Mouse (Mus musculus) lung, postnatal 10 days (tissue): ENCODE results near the gene Metap1d.

ENCODE experiments used
- DNase-seq: peaks from one replicate; pipeline ENCODE4 v3.0.0; 2021

The Metap1d gene

DNA sequence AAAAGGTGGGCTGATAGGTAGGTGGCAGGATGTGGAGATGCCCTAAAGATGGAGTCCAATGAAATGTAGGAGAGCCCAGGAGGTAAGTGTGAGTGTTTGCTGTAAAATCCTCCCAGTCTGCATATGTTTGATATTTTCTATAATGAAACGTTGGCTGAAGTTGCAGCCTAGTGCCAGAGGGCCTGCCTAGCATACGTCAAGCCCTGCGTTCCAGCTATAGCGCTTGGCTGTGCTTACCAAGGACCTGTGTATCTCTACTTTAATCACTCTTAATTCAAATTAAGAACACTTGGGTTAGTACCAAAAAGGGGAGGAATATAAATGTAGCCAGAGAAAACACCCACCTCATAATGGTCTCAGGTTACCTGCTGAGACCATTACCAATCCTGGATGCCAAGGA lies 22.7 kb downstream of the Metap1d start:
- DNase-seq, result no peak

DNA sequence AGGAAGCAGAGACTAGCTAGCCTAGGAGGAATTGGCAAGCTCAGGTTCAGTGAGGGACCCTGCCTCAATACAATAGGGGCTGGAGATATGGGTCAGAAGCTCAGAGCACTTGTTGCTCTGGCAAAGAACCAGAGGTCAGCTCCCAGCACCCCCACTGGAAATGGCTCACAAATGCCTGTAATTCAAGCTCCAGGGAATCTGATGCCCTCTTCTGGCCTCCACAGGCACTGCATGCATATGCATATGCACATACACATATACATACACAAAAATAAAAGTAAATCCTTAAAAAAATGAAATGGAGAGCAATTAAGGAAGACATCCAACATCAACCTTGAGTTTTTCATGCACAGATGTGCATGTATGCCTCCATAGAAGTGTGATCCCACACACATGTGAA lies 24.7 kb downstream of the Metap1d start:
- DNase-seq, result no peak

DNA sequence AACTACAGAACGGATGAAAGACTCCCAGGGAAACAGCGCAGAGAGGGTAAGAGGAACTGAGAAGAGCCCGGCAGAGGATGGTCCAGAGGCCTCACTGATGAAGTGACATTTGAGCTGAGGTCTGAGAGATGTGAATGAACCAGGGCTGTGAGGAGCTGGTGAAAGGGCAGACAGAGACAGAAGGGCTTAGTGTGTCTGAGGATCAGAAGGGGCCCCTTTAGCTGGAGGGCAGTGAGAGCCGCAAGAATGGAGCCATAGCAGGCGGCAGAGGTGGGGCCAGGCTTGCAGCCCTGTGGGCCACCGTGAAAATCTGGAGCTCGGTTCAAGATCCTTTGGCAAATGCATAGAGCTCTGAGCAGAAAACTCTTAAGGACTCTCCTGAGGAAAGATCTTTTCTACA lies 26.8 kb downstream of the Metap1d start:
- DNase-seq, result no peak

DNA sequence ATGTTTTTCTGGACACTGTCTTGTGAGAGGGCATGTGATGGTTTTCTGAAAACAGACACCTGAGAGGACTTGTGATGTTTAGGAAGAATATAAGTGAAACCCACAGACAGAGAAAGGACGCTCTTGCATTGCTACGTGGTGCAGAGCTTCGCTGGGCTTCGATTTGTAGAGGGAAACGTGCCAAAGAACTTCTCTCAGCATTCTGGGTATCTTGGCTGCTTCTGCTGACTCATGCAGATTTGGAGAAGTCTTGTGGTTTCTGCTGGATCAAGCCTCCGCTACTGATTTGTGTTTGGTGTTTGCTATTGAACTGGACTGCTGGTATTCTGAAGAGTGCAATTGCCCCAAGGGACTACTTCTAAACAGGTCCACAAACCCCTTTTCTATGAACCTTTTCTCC lies 28.7 kb downstream of the Metap1d start:
- DNase-seq, result no peak

DNA sequence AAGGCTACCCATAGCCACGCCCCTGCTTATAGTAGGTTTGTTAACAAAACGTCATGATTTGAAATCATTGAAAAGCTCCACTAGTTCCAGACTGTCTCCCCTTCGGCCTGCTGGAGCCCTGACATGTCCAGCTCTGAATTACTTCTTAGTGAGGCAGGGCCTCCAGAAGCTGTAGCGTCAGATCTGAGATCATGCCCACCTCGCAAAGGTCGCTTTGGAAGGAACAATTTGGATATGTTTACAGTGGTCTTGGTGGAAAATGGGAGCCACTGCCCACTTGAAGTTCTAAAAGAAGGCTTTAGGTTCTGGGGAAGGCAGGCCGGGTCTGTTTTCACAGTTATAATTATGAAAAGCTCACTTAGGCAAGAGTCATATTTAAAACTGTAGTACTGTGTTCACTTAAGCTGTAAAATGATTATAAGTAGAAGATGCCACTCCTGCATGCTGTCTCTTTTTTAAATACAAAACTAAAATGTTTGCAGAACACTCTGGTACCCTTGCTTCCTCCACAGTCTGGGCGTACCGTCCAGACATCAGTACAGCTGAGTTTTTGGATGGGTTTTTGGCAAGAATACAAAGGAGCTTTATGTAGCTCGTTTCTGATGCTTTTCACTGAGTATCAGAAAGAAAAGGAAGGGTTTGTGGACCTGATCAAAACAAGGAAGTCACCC lies 30.1 kb downstream of the Metap1d start:
- no peak for DNase-seq

DNA sequence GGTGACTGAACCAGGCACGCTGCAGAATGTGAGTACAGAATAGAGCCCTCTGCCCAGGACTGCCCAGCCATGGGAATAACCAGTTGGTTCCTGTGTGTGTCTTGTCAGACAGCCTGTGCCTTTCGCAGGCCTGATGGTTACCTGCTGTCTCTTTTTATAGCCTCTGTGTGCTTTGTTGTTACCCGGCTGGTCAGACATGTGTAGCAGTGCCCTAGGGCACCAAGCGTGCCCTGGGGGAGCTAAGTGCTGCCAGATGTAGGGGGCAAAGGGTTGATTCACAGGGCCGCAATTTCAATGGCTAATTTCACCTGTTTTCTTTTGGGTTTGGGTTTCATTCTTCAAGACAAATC lies 30.6 kb downstream of the Metap1d start:
- DNase-seq, result no peak

DNA sequence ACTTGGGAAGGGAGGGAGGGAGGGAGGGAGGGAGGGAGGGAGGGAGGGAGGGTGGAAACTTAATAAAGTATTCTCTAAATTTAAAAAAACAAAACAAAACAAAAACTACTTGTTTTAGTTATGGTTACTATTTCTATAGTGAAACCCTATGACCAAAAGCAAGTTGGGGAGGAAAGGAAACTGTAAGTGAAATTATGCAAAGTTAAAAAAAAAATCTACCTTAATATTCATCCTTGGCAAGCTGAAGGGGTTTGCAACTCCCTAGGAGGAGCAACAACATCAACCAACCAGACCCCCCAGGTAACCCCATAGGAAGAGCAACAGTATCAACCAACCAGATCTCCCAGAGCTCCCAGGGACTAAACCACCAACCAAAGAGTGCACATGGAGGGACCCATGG lies 38.2 kb downstream of the Metap1d start:
- no peak for DNase-seq

DNA sequence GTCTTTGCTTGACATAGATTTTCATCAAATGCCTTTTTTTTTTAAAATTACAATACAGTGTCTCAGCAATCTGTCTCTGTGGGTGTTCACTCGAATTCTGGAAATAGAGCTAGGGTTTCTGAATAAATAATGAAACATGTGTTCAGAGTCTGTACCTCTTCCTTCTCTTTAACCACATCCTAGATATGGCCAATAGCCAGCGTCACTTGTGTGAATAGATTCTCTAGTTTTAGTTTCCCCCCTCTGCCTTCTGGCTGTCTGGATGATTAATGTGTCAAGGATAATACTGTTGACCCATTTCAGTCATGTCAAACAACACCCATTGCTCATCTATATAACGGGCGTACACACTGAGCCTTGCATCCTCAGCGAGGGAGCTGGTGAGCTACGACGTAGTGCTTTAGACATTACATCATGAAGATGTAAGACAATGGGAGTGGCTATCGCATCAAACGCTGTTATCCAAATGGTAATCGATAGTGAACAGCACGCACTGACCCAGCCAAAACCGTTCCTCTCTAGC lies 40.1 kb downstream of the Metap1d start:
- no peak for DNase-seq

DNA sequence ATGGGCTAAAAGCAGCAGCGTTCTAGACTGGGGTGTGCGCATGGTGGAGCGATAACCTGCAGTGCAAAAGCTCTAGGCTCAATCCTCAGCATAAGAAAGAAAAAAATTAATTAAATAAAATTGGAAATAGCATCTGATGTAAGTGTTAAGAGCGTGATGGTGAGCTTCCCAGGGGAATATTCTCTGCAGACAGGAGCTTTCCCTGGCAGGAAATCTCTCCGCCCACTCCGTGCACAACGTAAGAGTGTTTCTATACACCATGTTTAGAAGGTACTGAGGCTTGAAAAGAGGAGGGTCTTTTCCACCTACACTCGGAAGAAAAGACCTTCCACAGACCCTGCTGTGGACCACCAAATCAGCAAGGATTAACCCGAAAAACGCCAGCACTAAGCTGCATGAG lies 41.4 kb downstream of the Metap1d start:
- DNase-seq, result no peak

DNA sequence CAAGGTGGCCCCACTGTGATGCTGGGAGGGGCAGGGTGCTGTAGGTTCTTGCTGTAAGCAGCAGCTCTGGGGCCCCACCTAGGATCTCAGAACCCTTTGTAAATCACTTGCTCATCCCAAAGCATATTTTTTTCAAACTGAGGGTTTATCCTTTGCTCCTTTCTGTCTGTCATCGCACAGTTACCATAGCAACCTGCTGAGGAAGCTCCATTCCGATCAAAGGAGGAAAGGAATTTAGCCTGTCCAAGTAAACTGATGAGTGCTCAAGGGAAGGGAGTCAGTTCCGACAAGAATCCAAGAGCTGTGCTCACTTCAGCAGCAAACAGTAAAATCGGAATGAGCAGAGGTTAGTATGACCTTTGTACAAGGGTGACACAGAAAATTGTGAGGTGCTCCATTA lies 41.9 kb downstream of the Metap1d start:
- DNase-seq, result no peak

DNA sequence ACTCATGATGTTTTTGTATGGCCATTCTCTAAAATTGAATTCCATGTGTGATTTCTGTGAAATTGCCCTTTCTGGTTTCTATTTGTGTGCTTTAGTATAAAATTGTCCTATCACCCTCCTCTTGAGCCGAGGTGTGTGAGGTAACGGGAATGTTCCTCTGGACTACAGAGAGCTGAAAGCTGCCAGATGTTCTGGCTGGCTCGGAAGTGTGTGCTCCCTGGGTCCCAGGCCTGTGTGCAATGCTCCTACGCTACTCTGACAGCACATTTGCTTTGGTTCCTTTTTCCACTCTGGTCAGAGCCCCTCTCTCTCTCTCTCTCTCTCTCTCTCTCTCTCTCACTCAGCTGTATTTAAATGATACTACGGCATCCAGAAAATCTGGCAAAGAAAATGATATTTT lies 44.1 kb downstream of the Metap1d start:
- no peak for DNase-seq

DNA sequence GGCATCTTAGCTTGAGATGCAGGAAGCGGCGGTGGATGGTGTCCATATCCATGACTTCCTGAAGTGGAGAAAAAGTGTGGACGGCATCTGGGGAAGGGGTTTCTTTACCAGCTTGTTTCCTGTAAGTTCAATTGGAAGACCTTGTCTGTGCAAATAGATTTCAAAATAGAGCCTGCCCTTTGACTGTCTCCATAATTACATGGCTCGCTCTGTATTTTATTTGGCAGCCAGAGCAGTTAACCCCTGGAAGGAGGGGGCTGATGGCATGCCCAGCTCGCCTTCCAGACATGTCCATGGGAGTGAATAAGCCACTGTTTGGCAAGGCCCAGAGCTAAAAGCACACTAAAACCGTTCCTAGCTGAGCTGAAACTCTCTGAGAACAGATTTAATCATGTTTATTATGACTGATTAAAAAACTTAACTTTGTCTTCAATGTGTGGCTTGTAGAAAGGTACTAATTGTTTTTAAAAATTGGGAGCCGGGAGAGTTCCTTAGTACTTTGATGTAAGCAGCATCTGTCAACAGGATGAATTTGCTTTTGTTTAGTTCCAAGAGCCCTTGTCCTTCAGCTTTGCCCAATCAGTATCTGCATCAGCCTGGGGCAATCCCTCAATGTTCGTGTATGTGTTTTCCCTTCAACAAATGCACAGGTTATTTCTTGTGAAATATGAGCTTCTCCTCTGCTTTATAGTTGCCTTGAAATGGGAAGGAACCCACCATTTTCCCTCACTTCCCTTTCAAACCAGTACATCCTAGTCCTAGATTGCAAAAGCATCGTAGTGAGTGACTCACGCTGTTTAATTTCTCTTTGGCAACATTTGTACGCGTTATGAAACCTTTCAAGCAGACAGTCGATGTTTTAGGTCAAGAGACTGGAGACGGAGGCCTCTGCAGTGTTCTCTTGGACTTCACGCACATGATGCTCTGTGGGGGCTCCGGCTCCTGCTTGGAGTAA lies 46.5 kb downstream of the Metap1d start:
- peak; percentile 13 for DNase-seq

DNA sequence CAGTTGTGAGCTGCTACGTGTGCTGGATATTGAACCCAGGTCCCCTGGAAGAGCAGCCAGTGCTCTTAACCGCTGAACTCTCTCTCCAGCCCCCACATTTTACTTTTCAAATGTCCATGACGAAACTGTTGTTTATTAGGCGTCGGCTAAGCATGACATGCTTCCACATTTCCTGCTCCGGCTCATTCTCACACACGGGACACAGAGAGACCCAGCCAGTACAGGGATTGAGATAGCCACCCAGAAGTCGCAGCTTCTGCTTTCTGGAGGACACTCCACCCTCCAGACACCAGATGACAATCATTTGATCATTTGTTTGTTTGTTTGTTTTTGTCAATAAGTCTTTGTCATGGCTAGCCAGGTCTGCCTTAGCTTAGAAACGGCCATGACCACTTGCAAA lies 51.8 kb downstream of the Metap1d start:
- DNase-seq, result no peak

DNA sequence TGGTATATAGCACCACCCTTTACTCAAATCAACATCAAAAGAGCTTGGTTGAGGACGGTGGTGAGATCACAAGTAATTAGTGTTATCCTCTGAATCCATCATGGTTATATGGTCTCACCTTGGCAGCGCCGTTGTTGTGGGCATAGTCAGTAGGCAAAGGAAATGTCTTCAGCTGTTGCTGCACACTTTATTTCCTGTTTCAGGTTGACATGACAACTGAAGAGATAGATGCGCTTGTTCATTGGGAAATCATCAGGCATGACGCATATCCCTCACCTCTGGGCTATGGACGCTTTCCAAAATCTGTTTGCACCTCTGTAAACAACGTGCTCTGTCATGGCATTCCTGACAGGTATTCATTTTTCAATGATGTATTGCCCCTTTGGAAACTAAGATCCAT lies 58.1 kb downstream of the Metap1d start:
- no peak for DNase-seq

DNA sequence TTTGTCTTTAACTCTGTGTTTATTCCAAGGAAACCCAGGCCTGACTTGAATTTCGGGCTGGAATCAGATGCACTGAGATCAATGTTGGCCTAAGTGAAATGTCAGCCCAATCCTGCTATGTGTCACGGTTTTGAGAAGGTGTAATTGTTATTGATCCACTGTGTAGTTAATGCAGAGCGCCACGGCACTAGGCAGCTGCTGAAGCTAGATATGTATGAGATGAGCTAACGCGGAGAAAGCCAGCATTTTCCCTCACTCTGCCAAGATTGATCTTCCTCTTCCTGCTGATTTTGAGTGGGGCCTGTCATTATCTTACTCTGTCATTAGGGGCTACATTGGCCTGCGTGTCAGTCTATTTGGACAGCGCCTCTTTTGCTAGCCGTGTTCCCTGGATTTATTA lies 59.2 kb downstream of the Metap1d start:
- DNase-seq, result no peak

DNA sequence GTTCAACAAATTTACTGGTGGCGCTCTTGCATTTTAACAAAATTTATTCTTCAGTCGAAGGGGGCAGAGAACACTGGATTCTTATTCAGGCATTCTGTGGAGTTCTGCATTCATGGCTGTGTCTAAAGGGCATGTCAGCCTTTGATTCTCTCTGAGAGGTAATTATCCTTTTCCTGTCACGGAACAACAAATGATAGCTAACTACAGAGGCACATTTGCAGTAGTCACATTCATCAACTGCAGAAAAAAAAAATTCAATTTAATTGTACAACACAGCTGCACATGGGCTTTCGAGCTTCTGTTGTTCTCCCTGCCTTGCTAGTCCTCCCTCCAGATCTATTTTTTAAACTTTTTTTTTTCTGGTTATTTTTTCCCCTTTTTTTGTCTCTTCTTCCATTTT lies 63.9 kb downstream of the Metap1d start:
- no peak for DNase-seq

DNA sequence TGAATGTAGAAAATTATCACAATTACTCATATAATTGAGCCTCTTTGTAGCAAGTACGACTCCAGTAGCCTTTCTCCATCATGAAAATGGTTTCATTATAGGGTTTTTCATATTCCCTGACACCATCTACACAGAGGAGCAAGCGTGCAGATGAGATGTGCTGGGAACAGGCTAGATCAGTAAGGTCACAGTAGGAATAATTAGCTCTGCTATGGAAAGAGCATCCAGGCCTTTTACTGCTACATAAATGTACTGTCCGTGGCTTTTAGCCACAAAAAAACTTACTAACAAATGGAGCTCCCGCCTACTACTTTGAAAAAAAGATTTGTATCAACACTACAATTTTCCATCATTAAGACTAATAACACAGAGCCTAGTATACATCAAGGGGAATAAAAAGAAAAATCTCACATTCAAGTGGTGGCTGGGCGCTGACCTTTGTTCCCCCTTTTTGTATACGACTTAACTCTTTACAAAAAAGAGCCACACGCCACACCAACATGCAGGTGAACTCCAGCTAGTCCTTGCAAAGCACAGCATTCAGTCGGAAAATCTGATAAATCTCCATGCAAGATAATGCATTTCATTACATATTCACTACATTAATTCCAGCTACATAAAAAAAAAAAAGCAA lies 64.5 kb downstream of the Metap1d start:
- DNase-seq, result no peak

DNA sequence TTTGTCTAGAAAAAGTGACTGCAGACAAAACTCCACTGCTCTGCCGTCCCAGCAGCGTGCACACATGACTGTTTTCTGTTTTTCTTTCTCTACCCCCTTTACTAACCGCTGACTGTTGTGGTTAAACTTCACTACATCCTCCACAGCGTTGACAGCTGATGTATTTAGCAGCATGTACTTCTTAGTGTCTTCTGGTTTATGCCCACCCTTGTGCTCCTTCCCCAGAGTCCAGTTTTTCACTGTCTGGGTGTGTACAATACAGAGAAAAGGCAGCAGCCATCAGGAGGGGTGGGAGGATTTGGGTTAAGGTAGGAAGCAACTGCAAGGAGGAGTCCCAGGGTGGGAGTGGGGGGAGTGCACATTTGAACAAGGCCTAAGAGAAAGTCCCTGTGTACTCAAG lies 69.8 kb downstream of the Metap1d start:
- no peak for DNase-seq

DNA sequence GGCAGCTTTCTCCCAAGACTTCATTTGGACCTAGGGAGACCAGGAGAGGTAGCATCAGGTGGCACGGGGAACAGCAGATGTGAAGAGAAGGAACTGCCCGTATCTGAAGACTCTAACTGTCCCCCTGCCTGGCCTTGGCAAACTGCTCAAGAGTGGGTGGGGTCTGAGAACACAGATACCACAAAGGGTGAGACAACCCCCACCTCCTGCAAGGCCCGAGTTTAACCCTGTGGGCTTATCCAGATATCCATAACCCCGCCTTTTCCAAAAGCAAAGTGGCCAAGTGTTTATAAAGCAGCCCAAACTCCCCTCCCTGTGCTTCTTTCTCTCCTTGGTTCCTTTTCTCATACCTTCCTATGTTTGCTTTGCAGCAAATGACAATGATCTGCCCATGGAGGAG lies 70.4 kb downstream of the Metap1d start:
- DNase-seq, result no peak

DNA sequence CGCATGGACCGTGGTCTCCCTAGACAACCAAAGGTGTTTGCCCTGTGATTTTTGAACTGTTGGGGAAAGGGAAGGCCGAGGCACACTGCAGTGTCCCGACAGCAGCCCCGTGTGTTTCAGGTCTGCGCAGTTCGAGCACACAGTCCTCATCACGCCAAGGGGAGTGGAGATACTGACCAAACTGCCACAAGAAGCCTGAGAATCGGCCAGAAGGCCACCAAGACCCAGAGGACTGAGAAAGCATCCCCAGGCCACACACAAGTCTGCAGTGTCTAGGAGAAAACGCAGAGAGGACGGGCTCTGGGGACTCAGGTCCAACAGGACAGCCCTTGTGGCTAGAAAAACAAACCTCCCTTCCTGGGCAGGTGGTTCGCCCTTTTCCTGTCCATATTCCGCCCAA lies 71.7 kb downstream of the Metap1d start:
- DNase-seq, result no peak

DNA sequence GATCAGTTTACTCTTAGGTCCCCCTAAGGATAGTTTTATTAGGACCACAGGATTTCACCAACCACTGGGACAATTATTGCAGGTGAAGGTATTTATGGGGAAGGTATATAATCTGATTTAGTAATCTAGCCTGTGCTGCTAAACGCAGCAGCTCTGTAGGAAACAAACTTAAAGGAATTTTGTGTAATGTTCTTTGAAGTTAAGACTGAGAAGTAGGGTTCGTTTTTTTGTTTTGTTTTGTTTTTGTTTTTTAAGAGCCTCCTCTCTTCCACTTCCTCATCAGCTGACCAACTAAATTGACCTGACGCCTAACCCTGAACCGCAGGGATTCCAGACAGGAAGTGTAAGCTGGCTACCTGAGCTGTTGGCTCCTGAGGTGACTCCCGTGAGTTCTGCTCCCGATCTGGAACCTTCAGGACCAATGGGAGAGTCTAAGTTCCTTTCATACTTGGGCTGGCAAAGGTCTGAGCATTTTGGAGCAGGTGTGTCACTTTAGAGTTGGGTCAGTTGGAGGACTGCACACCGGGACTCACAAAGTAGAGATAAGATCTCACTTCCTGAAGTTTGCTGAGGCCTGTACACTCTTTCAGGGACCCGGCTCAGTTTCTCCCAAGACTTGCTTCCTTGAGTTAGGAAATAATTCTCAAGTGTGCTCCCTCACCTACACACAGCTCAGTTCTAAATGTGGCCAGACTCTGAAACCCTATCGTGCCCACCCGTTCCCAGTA lies 73.7 kb downstream of the Metap1d start:
- no peak for DNase-seq

DNA sequence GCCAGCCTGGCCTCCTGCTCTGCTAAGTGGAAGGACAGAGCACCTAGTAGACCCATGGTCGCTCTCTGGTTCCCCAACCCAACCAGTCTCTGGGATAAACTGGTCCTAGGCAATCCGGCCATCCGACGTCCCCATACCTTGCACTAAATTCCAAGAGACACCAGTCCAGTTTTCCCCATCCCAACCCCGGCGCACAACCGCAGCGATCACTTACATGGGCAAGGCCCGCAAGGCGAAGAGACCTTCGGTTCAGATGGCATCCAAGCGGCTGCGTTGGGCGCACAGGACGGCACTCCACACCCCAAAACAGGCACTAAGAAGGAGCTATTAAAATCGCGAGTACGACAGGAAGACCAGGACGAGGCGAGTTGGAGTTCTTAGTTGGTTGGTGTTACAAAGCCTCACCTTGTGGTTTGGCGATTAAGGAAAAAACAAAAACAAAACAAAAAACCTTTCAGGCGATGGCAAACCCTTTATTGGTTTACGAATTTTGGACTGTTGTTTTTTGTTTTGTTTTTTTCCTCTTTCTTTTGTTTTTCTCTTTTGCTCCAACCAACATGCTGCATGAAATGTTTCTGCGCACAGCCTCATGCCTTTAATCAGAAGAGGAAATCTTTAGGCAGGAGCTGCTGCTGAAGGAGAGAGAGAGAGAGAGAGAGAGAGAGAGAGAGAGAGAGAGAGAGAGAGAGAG lies 74.4 kb downstream of the Metap1d start:
- DNase-seq, result no peak
